Mouse (Mus musculus): ENCODE results near the gene Ephx4.

Gene Ephx4

DNA sequence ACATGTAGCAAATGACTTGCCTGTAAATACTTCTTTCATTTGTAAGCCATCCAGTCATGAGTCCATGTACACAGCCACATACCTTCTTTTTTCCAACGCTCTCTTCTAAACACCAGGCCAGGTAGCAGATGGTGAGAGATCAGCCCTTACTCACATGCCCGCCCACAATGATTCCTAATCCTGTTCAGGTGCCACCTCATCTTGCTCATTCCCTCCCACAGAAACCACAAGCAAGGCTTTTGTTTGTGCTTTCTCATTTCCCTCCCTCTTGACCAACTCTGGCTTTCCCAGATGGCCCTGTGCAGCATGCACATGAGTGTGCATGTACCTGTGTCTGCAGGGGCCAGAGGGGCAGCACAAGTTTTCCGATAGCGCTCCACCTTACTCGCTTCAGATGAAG is 47.8 kb downstream of the Ephx4 start:
- TF ChIP-seq GATA4 (IDR thresholded peaks at IDR 0.05; ENCODE audit: insufficient replicate concordance, low read length), result no peak

- no peak for TF ChIP-seq GATA4 (IDR thresholded peaks at IDR 0.05; ENCODE audit: insufficient replicate concordance, low read length)
Observed at GRCm38 (mm10) chr5:107462147-107463076, 59.9 kb downstream of the Ephx4 start.

DNA sequence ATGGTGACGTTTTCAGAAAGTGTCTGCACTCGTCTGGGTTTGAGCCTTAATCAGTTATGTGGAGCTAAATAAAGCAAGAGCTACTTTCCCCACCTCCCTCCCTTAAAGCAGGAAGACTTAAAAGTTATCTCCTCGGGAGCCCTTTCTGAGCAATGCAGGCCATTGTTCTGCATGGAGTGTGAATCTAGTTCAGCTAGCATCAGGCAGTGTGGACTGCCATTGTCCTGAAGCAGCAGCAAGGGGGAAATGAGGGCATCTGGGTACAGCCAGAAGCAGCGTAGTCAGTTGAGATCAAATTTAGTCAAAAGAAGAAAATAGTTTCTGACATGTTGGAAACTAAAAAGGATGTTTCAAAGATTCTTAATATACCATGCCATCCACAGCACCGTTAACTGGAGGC is 64.0 kb downstream of the Ephx4 start:
- TF ChIP-seq GATA4 (IDR thresholded peaks at IDR 0.05; ENCODE audit: insufficient replicate concordance, low read length), result no peak

DNA sequence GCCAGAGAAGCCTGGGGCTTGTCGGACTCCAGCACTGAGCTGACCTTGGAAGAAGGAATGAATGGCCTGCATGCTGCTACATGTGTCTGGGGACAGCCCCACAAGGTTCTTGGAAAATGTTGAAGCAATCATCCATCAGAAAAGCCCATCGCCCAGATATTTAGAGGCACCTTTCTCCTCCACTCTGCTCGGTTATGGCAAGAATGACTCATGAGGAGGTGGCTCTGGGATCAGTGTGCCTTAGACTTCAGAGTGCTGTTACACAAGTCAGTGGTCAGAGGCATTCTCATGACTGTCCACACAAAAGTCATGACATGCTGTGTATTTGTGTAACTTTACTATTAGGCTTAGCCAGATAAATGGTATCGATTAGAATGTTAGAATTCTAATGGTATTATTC is 64.6 kb downstream of the Ephx4 start:
- no peak for TF ChIP-seq GATA4 (IDR thresholded peaks at IDR 0.05; ENCODE audit: insufficient replicate concordance, low read length)

GRCm38 (mm10) chr5:107470600-107471329 is 68.2 kb downstream of the Ephx4 start:
- no peak for TF ChIP-seq GATA4 (IDR thresholded peaks at IDR 0.05; ENCODE audit: insufficient replicate concordance, low read length)
